Mouse (Mus musculus) embryonic facial prominence, embryonic 14.5 days (tissue): ENCODE measurements at regions not wholly inside any gene's neighbourhood (a gene's known extent, or its start where the extent isn't known, plus 50 kb on each side); places are given as distances from the start of the nearest gene placed in this dataset.

Experiments used
- ATAC-seq: fragments of 200-750 bp; cut with Nextera tagmentation; 2 replicates; pipeline ENCODE4 v1.8.0; 2017; ENCODE audit warnings: low read depth, moderate number of reproducible peaks, moderate TSS enrichment
- DNase-seq: peaks from one replicate; pipeline ENCODE4 v3.0.0-alpha.2; 2015; ENCODE audit warnings: low spot score
- H3K27ac ChIP-seq: fragments of 300-500 bp; sonication (generic); replicated peaks from 2 replicates; pipeline ENCODE4 v1.5.1; 2014; ENCODE audit warnings: low read depth, mild to moderate bottlenecking, low read length, moderate library complexity
- H3K27me3 ChIP-seq: fragments of 300-500 bp; sonication (generic); replicated peaks from 2 replicates; pipeline ENCODE4 v1.6.1; 2014; ENCODE audit warnings: low read length; ENCODE audit not compliant: control insufficient read depth, insufficient read depth
- H3K36me3 ChIP-seq: fragments of 300-500 bp; sonication (generic); 2 replicates; pipeline ENCODE4 v1.6.1; 2014; ENCODE audit warnings: low read length, mixed read lengths; ENCODE audit not compliant: control insufficient read depth, insufficient read depth
- H3K4me1 ChIP-seq: fragments of 300-500 bp; sonication (generic); 2 replicates; pipeline ENCODE4 v1.6.1; 2014; ENCODE audit warnings: antibody characterized with exemption, low read length; ENCODE audit not compliant: control insufficient read depth, insufficient read depth
- H3K4me2 ChIP-seq: fragments of 300-500 bp; sonication (generic); 2 replicates; pipeline ENCODE4 v1.6.1; 2014; ENCODE audit warnings: low read depth, mild to moderate bottlenecking, low read length, moderate library complexity, mixed read lengths
- H3K4me3 ChIP-seq: fragments of 300-500 bp; sonication (generic); 2 replicates; pipeline ENCODE4 v1.5.1; 2014; ENCODE audit warnings: low read depth, mild to moderate bottlenecking, low read length
- H3K9ac ChIP-seq: fragments of 300-500 bp; sonication (generic); 2 replicates; pipeline ENCODE4 v1.6.1; 2014; ENCODE audit warnings: low read depth, mild to moderate bottlenecking, low read length, moderate library complexity, mixed read lengths
- H3K9me3 ChIP-seq: fragments of 300-500 bp; sonication (generic); 2 replicates; pipeline ENCODE4 v1.6.1; 2016; ENCODE audit warnings: low read length; ENCODE audit not compliant: control insufficient read depth

- peak; percentile 5 for DNase-seq
These were observed 1354.7 kb upstream of the Pcdh17 start for GRCm38 (mm10) chr14:83088713-83089112.

More at GRCm38 (mm10) chr14:83088713-83089112, 1354.7 kb upstream of the Pcdh17 start:
- no peak overlapping the region for H3K4me3 ChIP-seq
- H3K36me3 ChIP-seq: no peaks in the 10 kb centered on the region
- no peak overlapping the region for H3K27ac ChIP-seq
- H3K4me2 ChIP-seq: no peak overlapping the region
- no peaks in the 10 kb centered on the region for H3K9me3 ChIP-seq
- ATAC-seq: no peak
- no peaks in the 10 kb centered on the region for H3K4me1 ChIP-seq
- no peak overlapping the region for H3K9ac ChIP-seq
- no peaks in the 10 kb centered on the region for H3K27me3 ChIP-seq
